Mouse (Mus musculus): ENCODE data around the gene Gm20388.

Gm20388 gene

GRCm38 (mm10) chr8:122436146-122436545 is 2525.5 kb downstream of the Gm20388 start:
- DNase-seq (ENCODE audit: extremely low spot score, low spot score), result no peak

DNA sequence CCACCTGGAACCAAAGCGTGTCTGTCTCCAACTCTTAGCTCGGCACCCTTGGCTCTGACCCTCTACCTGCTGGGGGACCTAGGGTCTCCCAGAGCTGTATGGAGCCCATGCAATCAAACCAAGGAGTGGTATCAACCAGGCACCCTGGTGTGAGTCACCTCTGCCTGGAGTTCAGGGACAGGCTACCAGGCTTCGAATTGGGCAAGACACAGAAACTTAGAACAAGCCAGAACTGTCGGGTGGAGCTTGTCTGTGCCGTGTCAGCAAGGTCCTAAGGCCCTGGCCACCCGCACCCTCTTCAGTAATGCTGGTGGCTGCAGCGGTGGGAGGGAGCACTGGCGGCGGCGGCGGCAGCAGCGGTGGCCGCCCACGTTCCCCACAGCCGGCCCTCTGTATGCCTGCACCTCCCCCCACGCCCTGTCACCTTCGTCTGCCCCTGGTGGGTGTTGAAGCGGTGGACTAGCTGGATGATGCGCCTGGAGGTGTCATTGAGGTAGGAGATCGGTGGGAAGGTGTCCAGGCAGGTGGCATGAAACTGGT is 2526.0 kb downstream of the Gm20388 start:
- no peak for DNase-seq (ENCODE audit: extremely low spot score, low spot score)

GRCm38 (mm10) chr8:122437708-122438331 is 2527.2 kb downstream of the Gm20388 start:
- DNase-seq (ENCODE audit: extremely low spot score, low spot score), result no peak

DNA sequence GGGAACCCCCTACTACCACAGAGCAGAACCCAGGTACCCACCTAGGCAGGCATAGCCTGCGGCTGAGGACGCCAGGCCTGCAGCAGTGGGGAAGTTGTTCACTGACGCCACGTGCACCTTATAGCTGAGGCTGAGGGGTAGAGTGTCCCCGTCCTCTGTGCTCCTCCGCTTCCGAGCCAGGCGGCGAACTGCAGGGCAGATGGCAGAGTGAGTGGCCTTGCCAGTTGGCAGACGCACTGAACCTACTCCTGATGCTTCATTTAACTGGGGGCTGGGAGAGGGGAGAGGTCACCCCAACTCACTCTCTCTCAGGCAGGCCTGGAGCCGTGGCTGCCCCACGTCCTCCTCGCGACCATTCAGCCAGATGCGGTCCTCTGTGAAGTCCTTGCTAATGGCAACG is 2528.7 kb downstream of the Gm20388 start:
- DNase-seq (ENCODE audit: extremely low spot score, low spot score), result no peak

- DNase-seq (ENCODE audit: extremely low spot score, low spot score), result no peak
These were observed 2530.7 kb downstream of the Gm20388 start for GRCm38 (mm10) chr8:122441326-122441725.

DNA sequence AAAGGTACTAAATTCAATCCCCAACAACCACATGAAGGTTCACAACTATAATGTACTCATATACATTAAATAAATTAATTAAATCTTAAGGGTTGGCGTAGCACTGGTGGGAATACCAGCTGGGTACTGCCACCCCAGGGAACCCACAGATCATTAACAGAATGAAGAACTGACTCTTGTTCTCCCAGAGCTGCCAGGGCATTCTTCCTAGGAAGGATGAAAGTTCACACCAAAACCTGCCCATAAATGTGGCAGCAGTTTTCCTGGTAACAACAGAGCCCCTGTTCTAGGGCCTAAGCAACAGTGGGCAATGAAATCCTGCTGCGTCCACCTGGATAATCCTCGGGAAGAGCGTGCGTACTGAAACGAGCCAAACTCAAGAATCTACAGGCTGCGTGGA is 2531.7 kb downstream of the Gm20388 start:
- no peak for DNase-seq (ENCODE audit: extremely low spot score, low spot score)

DNA sequence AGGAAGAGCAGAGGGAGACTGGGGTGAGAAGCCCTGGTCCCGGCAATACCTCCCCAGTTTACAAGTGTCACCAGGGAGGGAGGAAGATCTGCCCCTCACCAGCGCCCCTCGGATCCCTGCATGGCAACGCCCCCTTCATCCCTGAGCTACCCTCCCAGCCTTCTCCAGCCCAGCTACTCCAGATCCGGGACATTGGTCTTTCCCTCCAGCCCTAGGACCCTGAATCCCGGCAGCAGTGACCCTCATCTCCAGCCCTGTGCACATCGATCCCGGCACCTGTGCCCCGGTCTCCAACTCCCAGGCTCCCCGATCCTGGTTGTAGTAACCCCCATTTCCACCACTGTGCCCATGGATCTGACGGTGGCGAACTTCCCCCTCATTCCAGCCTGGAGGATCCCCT is 2532.1 kb downstream of the Gm20388 start:
- no peak for DNase-seq (ENCODE audit: extremely low spot score, low spot score)

DNA sequence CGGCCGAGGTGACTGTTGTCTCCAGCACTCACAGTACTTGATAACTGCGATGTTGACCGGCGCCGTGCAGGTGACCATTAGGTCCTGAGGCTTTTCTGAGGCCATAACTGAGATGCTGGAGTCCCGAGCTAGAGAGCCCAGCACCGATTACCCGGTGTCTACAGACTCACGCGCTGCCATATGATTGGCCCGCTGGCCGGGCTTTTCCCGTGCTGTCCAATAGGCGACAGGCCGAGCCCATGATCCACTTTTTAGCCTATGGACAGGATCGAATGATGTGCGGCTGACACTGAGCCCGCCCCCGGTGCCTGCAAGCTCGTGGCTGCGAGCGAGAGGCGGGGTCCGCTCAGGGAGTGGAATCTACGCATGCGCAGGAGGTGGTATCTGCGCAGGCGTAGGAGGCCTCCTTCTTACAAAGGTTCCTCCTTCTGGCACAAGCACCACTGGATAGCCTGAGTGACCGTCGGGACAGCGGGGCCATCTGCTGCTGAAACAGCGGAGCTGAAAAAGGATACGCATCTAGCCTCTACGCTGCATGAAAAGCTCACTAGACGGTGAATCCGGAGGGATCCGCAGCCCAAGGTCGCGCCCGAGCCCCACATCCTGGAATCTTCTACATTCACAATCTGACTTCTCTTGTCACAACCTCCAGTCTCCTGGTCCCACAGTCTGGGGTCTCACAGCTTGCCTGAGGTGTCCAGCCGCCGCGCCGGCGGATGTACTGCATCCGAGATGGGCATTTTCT is 2532.8 kb downstream of the Gm20388 start, which contains the start of gene Mvd:
Gene Mvd, minus strand, starts transcription at position 161 of the 745 bp plus-strand sequence.
- DNase-seq (ENCODE audit: extremely low spot score, low spot score), result peak; percentile 98

DNA sequence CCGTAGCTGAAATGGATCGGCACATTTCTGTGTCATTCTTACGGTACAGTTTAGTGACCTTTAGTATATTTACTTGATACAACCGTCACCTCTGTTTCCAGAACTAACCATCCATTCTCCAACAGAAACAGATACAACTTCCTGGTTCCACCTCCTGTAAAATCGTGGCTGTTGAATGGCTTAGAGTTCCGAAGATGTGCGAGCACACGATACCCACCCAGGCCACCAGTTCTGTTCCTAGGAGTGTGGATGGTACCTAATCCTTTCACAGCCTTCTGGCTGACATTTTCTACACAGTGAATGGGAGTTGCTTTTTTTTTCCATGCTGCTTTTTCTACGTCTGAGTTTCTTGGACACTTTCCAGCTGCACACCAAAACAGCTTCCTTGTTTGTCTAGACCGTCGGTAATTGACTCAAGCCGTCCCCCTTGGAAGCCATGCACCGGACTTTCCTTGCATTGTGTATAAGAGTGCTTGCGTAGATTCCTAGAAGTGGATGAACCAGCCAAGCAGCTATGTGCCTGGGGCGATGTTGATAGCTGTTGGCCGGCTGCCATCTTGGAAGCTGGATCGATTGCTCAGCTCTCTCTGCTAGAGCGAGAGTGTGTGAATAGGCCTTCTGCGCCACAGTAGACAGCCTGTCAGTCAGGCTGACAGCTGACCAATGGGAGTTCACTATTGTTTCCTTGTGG is 2533.6 kb downstream of the Gm20388 start:
- DNase-seq (ENCODE audit: extremely low spot score, low spot score), result peak; percentile 36

DNA sequence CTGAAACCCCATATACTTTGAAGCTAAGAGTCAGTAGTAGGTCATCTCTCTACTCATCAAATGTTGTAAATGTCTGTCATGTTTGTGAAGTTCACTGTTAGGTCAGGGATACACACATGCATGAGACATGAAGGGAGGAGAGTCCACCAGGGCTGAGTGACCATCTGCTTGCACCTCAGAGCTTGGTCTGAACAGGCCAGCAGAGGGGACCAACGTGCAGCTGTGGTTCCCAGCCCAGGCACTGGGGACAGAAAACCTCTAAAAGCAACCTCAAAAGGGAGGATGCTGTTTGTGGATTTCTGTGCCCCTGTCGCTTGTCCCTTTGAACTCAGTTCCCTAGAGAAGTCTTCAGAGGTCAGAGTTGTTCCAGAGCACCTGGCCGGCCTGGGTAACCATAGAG is 2534.6 kb downstream of the Gm20388 start:
- DNase-seq (ENCODE audit: extremely low spot score, low spot score), result no peak

GRCm38 (mm10) chr8:122451161-122451703 is 2540.6 kb downstream of the Gm20388 start:
- no peak for DNase-seq (ENCODE audit: extremely low spot score, low spot score)

DNA sequence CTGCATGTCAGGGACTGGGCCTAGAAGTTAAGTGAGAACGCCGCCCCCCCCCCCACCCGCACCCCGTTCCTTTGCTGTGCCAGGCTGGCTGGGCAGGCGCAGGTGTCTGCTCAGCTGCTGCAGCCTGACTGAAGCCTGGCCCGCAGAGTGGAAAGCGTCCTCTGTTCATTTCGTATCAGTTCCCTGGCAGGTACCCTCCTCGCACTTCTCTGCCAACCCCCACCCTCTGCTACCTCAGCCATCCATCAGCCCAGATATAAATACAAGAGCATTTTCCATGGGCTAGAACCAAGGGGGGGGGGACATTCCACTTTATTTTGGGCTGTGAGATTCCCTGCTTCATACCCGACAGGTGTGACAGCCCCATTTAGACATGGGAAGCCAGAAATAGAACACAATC is 2541.5 kb downstream of the Gm20388 start:
- no peak for DNase-seq (ENCODE audit: extremely low spot score, low spot score)

GRCm38 (mm10) chr8:122454409-122454808 is 2543.8 kb downstream of the Gm20388 start:
- no peak for DNase-seq (ENCODE audit: extremely low spot score, low spot score)

DNA sequence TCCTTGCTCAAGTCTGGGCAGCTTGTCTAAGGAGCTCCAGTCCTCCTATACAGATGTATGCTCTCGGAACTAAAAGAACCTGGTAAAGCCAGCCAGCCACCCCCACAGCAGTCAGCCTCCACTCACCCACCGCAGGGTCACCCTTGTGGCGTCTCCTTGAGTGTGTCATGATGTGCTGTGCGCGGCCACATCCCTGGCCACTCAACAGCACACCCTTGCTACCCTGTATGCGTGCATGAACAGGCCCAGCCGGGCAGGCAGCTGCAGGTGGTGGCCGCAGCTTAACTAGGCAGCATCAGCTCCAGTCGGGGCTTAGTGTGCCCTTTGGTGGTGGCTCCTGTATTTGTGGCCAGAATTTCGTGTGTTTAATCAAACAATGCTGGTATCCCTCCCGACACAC is 2546.5 kb downstream of the Gm20388 start:
- no peak for DNase-seq (ENCODE audit: extremely low spot score, low spot score)

- no peak for DNase-seq (ENCODE audit: extremely low spot score, low spot score)
These were observed 2548.7 kb downstream of the Gm20388 start for GRCm38 (mm10) chr8:122459218-122459900.

- no peak for DNase-seq (ENCODE audit: extremely low spot score, low spot score)
These were observed 2549.3 kb downstream of the Gm20388 start for GRCm38 (mm10) chr8:122459990-122460389.

GRCm38 (mm10) chr8:122460524-122461472 is 2550.2 kb downstream of the Gm20388 start, which contains the start of gene Snai3:
Gene Snai3, minus strand, starts transcription at chr8:122460733.
- peak; percentile 39 for DNase-seq (ENCODE audit: extremely low spot score, low spot score)

DNA sequence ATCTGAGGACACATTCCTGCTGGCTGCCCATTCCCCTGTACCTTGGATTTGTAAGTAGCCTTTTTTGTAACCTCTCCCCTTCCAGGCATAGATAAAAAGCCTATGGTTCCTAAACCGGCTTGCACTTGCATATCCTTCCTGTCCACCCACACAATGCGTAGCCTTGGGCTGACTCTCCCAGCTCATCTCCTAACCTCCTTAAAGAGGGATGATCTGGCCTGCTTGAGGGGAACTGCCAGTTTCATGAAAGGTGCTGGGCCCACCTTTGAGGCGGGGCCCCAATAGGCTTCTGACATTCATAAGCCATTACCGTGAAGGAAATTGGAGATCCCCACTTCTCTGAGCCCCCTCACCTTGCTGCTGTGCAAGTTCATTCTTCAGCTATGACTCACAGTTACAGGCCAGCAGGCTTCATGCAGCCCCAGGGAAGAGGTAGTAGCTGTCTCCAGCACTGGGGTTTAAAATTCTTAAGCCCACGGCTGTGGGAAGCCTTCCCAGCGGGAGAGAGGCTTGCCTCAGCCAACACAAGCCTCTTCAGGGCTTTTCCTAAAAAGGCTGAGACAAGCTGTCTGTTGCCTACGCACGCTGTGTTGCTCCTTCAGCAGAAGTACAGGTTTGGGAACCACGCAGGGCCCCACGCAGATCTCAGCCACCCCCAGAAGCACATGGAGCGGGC is 2551.0 kb downstream of the Gm20388 start:
- no peak for DNase-seq (ENCODE audit: extremely low spot score, low spot score)

- DNase-seq (ENCODE audit: extremely low spot score, low spot score), result no peak
These were observed 2551.9 kb downstream of the Gm20388 start for GRCm38 (mm10) chr8:122462510-122462909.
